Mouse (Mus musculus): ENCODE results near the gene Prkcg.

The Prkcg gene

GRCm38 (mm10) chr7:3317704-3318103 lies 28.7 kb downstream of the Prkcg start:
- DNase-seq (ENCODE audit: extremely low spot score, low spot score): no peak

GRCm38 (mm10) chr7:3320856-3321255 lies 31.9 kb downstream of the Prkcg start:
- DNase-seq (ENCODE audit: extremely low spot score, low spot score): no peak

GRCm38 (mm10) chr7:3323826-3324225 lies 34.8 kb downstream of the Prkcg start:
- DNase-seq (ENCODE audit: extremely low spot score, low spot score): no peak

GRCm38 (mm10) chr7:3327961-3328360 lies 39.0 kb downstream of the Prkcg start:
- DNase-seq (ENCODE audit: extremely low spot score, low spot score): no peak

GRCm38 (mm10) chr7:3329776-3330546 lies 41.0 kb downstream of the Prkcg start:
- peak; percentile 81 for DNase-seq (ENCODE audit: extremely low spot score, low spot score)

GRCm38 (mm10) chr7:3331171-3331570 lies 42.2 kb downstream of the Prkcg start:
- DNase-seq (ENCODE audit: extremely low spot score, low spot score): no peak

- peak; percentile 85 for DNase-seq (ENCODE audit: extremely low spot score, low spot score)
Measured at GRCm38 (mm10) chr7:3331581-3332223, 42.7 kb downstream of the Prkcg start.

GRCm38 (mm10) chr7:3332224-3332615 lies 43.2 kb downstream of the Prkcg start:
- DNase-seq (ENCODE audit: extremely low spot score, low spot score): no peak

GRCm38 (mm10) chr7:3332619-3333521 lies 43.9 kb downstream of the Prkcg start, which contains the start of gene Cacng7:
Cacng7 (plus strand) TSS chr7:3332955.
- DNase-seq (ENCODE audit: extremely low spot score, low spot score): peak; percentile 88

GRCm38 (mm10) chr7:3333542-3333941 lies 44.6 kb downstream of the Prkcg start:
- no peak for DNase-seq (ENCODE audit: extremely low spot score, low spot score)

GRCm38 (mm10) chr7:3336412-3336811 lies 47.4 kb downstream of the Prkcg start:
- no peak for DNase-seq (ENCODE audit: extremely low spot score, low spot score)

GRCm38 (mm10) chr7:3338286-3338935 lies 49.4 kb downstream of the Prkcg start:
- DNase-seq (ENCODE audit: extremely low spot score, low spot score): no peak

- DNase-seq (ENCODE audit: extremely low spot score, low spot score): no peak
Measured at GRCm38 (mm10) chr7:3339010-3339409, 50.0 kb downstream of the Prkcg start.

GRCm38 (mm10) chr7:3343861-3344260 lies 54.9 kb downstream of the Prkcg start:
- no peak for DNase-seq (ENCODE audit: extremely low spot score, low spot score)

GRCm38 (mm10) chr7:3345301-3345700 lies 56.3 kb downstream of the Prkcg start:
- DNase-seq (ENCODE audit: extremely low spot score, low spot score): no peak

GRCm38 (mm10) chr7:3347366-3348287 lies 58.6 kb downstream of the Prkcg start:
- DNase-seq (ENCODE audit: extremely low spot score, low spot score): no peak

- no peak for DNase-seq (ENCODE audit: extremely low spot score, low spot score)
Measured at GRCm38 (mm10) chr7:3348326-3348725, 59.3 kb downstream of the Prkcg start.

- no peak for DNase-seq (ENCODE audit: extremely low spot score, low spot score)
Measured at GRCm38 (mm10) chr7:3349775-3350174, 60.8 kb downstream of the Prkcg start.

- DNase-seq (ENCODE audit: extremely low spot score, low spot score): no peak
Measured at GRCm38 (mm10) chr7:3351536-3351935, 62.6 kb downstream of the Prkcg start.

GRCm38 (mm10) chr7:3354850-3355249 lies 65.9 kb downstream of the Prkcg start:
- no peak for DNase-seq (ENCODE audit: extremely low spot score, low spot score)

Measured in neural tube, embryonic 10.5 days (tissue).